Mouse (Mus musculus): ENCODE measurements at regions not wholly inside any gene's neighbourhood (a gene's known extent, or its start where the extent isn't known, plus 50 kb on each side); places are given as distances from the start of the nearest gene placed in this dataset.

DNA sequence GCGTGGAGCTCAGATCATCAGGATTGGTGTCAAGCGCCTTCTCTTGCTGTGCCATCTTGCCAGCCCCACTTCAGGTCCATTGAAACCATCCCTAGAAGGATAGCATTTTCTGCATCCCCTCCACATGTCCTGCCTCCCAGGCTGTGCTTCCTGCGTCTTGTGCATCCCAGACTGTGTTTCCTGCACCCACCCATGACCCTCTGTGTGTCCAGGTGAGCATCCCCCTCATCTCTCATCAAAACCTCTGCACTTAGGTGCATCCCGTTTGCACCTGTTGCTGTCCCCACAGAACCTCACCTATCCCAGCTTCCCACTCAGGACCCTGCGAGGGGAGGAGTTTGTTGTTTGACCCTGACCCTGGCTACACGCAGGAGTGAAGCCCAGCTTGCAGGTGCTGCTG is 251.8 kb upstream of the Kcnab2 start:
- no peak for DNase-seq (ENCODE audit: low spot score)

DNA sequence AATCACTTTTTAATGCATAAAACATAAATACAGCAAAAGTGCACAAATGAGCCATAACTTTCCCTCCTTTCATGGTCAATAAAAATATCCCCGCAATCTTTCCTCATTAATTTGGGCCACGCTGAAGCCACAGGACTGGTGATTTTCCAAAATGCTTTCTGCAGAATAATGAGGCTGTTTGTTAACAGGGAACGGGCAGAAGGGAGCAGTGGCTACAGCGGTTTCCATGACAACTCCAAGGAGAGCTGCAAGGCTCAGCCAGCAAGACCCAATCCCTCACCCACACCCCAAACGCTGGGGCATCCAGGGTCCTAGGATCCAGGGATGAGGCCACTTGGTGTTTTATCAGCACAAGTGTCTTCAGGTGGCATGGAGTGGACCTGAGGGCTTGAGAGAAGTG is 248.2 kb upstream of the Kcnab2 start:
- no peak for DNase-seq (ENCODE audit: low spot score)

DNA sequence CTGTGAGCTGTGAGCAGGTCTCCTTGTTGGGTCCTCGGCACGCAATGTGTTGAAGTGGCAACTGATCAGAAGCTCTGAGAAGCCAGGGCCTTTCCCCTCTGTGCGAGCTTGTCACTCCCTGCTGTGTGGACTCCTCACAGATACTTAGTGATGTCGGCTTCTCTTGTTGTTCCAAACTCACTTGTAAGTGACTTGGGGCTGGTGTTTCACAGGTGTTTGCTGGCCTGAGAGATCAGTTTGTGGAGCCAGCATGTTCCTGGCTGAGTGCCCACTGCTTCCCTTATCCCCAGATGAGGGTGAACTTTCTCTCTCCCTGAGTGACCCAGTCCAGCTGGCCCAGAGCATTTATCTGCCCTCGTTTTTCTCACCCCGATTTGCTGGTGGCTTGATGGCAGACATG is 247.8 kb upstream of the Kcnab2 start:
- no peak for DNase-seq (ENCODE audit: low spot score)

DNA sequence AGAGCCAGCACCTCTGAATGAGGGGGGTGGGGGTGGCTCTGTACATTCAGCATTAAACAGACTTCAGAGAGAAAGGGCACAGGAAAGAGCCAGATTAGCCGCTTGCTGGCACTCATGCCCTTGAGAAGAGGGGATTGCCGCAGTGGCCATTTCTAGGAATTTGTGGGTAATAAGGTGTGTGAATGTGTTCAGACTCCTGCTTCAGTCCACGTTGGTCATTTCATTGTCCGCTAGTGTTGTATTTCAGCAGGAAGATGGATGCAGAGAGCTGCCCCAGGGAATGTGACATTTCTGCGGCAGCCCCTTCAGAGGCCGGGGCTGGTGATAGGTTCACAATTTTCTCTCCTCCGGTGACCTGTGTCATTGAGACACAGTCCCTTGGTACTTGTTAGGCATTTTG is 247.1 kb upstream of the Kcnab2 start:
- no peak for DNase-seq (ENCODE audit: low spot score)

DNA sequence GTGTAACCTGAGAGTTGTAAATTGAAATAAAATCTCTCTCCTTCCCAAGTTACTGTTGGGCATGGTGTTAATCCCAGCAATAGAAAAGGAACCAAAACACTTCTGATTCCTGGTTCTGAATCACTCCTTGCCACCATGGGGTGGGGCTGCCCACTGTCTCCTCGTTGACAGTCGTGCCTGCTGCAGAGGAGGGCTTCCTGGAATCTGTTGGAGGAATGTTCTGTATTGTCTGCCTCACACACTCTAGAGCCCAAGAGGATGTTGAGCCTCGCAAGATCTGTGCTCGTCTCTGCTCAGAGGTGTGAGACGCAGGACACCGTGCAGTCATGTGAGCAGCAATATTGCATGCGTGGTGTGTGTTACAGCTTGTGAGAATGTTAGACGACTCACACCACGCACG is 246.4 kb upstream of the Kcnab2 start:
- no peak for DNase-seq (ENCODE audit: low spot score)

DNA sequence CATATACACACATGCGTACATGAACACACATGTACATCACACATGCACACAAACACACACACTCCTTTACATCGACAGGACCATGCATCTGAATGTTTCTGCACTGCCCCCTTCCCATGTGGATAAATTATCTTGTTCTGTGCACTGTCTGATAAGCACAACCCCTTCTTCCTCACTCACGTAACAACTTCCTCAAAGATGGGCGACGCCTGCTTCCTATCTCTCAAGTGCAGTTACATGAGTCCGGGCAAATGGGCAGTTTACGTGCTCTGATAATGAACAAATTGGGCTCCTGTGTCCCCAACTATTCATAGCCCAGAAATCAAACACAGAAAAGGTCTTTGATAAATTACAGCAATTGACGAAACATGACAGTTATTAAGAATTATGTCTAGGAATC is 242.9 kb upstream of the Kcnab2 start:
- DNase-seq (ENCODE audit: low spot score), result no peak

DNA sequence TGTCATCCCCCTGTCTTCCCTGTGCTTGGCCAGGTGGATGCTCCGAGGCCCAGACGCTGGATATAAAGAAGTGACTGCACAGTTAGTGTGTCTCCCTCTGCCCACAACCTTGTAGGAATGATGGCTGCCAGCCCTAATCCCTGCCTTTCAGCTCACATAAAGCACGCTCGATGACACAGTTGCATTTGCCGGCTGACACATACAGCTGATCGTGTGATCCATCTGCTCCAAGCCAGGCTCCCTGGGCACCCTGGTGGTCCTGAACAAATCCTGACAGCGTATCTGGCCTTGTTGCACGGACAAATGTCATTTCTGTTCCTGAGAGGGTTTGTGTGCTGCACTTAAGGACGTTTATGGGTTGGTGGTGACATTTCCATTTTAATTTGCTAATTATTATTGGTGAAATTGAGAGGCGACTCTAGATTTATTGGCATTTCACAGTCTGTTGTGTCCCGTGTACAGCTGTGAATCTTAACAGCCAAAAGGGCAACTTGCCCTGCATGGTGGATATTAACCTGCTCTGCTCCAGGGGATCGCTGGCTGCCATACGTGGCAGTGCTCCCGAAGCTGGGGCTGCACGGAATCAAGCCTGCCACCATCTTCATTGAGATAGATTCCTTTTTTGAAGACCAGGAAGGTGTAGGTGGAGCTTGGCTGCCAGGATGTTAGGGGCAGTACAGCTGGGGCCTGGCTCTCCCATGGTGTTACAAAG is 241.9 kb upstream of the Kcnab2 start:
- DNase-seq (ENCODE audit: low spot score), result no peak

DNA sequence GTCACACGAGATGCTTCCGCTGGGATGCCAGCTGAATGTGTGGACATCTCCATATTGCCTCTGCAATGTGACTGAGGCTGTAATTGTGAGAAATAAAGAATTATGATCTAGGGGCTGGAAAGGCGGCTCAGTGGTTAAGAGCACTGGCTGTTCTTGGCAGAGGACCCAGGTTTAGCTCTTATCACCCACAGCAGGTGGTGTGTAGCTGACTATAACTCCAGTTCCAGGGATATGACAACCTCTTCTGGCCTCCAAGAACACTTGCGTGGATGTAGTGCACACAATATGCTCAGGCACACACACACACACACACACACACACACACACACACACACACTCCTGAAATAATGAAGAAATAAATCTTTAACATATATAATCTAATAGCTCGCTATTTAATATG is 232.7 kb upstream of the Kcnab2 start:
- peak; percentile 20 for DNase-seq (ENCODE audit: low spot score)

DNA sequence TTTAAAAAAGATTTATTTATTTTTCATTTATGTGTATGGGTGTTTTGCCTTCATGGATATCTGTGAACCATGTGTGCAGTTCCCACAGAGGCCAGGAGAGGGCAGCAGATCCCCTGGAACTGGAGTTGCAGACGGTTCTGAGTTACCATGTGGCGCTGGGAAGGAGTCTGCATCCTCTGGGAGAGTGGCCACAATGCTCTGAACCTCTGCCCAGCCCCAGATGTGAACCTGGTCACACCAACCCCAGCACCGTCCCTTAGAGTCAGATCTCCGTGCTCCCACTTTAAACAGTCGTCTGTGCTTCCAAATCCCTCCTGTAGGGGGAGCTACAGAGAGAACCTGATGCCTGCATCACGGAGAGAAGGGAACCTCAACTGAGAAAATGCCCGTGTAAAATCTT is 222.5 kb upstream of the Kcnab2 start:
- DNase-seq (ENCODE audit: low spot score), result no peak

DNA sequence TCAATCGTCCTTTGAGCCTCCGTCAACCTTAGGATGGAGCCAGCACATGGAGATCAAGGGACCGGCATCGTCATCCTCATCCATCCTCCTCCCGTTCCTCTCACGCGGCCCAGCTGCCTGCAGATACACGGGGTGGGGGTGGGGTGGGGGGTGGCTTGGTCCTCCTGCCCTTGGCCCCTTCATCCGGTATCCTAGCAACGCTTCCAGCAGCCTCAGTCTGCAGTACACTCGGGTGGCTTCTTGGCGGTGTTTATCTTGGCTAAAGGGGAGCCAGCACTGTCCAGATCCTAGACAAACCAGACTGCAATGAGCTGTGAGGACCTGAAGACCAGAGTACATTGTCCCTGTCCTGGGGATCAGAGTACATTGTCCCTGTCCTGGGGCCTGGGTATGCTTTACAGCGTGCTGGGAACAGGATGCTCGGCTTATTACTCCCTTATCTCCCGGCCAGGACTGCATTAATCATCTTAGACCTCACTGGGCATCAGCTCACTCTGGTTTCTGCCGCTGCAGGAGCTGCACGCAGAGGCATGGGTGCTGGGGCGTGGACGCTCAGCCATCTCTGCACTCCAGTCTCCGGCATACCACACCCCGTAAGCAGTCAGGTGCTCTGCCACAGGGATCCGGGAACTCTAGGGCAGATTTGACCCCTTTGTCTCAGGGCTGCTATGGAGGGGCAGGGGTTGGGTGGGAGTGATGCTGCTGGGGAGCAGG is 219.7 kb upstream of the Kcnab2 start:
- DNase-seq (ENCODE audit: low spot score), result peak; percentile 2

DNA sequence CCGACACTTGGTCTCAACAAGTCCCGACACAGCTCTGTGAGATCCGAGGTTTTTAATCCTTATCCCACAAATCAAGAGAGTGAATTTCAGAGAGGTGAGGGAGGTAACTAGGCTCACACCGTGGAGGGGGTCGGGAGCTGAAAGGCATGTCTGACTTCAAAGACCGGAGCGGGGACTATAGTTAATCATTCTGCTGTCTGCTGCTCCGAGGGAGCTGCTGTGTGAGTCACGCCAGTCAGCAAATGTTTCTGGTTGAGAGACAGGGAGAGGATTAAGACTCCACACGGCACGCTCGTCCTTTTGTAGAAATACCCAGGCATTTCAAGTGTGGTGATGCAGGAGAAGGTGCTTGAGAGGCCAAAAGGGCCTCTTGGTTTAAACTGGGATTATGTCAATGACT is 214.1 kb upstream of the Kcnab2 start:
- DNase-seq (ENCODE audit: low spot score), result no peak

DNA sequence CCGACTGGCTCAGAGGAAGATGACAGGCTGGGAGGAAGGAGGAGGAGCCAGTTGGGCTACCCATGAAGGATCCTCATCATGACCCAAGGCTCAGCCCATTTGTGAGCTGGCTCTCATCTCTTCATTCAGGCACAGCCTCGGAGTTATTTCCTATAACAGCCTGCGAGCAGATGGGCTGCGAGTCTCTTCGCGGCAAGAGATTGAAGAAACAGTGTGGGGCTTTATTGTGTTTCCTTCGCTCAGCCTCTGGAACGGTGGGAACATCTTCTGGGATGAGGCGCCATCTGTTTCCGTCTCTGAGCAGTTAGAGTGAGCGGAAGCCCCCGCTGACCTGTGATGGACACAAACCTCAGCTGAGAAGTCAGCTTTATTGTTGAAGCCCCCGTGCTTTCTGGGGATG is 213.6 kb upstream of the Kcnab2 start:
- no peak for DNase-seq (ENCODE audit: low spot score)

DNA sequence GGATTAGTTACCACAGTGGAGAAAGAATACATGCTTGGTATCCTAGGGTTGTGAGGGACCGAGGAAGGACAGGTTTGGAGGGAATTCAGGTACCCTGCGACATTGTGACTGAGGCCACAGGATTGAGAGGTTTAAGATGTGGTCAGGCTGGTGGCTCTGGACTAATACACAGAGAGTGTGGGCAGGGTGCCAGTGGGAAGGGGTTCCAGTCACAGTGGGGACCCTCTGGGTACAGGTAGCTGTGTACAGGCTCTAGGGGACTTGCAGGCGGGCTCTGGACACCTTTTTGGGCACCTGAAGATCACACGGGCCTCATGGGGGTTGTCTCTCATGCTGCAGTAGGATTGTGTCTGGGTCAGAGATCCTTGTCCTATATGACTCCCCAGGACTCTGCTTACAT is 213.1 kb upstream of the Kcnab2 start:
- no peak for DNase-seq (ENCODE audit: low spot score)

DNA sequence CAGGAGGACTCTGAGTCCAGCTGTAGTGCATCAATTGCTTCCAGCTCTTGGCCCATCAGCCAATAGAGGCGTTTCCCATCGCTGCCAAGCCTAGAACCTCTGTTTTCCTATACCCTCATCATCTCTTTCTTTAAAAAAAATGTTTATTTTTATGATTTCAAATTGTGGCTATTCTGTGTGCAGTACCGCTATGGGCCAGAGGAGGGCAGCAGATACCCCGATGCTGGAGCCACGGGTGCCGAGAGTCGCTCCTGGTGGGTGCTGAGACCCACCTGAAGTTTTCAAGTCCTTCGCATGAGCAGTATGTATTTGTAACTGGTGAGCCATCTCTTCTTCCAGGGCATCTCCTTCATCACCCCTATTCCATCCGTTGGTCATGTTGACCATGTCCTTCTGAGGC is 212.2 kb upstream of the Kcnab2 start:
- no peak for DNase-seq (ENCODE audit: low spot score)

DNA sequence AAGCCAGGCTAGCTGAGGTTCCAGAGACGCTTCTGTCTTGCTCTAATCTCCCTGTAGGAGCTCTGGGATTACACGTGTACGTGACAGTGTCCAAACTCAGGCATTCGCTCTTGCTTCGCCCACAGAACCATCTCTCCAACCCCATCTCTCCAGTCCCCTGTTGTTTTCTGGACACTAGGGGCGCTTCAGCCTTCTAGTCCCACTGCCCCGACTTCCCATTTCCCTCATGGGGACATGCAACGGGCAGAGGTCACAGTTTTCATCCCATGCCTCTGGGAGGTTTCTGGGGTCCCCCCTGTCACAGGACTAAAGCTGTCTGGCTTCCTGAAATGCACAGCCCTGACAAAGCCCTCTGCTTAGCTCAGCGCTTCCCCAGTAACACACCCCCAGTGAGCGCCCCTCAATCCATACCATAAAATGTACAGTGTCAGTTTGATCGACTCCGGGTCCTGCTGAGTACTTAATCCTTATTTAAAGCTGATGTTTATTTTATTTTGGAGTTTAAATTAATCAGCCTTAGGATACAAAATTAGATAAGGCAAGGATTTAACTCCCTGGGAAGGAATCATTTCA is 208.9 kb upstream of the Kcnab2 start:
- no peak for DNase-seq (ENCODE audit: low spot score)

DNA sequence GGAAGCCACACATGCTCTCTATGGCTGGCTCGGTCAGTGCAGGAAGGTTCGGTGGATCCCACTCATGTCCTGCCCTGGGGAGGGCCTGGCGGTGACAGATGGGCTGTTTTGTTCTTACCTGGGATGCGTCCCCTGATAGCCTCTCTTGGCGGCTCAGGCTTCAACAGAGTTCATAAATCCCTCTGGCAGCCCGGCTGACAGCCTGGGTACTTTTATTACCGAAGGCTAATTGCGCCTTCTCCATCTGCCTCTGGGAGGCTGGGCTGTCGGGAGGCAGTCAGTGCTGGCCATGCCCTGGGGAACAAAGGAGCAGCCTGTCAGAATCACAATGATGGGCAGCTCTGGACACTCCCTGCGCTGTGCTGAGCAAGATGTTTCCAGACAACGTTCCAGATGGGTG is 196.5 kb upstream of the Kcnab2 start:
- no peak for DNase-seq (ENCODE audit: low spot score)

DNA sequence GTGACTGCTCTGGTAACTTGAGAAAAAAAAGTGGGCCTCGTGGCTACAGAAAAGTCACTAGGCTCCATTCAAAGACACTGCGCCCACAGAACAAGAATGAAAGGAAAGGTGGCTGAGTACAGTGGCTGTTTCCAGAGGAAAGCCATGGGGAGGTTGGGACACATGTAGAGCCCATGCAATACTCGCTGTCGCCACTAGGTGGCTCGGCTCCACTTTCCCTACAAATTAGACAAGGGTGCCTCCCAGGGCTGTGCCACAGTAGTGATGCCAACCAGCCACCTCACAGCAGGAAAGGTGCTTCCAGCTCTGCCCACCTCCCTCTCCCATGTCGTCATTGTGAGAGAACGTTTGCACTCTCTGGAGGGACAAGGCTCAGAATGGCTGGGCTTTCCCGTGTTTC is 185.8 kb upstream of the Kcnab2 start:
- no peak for DNase-seq (ENCODE audit: low spot score)

DNA sequence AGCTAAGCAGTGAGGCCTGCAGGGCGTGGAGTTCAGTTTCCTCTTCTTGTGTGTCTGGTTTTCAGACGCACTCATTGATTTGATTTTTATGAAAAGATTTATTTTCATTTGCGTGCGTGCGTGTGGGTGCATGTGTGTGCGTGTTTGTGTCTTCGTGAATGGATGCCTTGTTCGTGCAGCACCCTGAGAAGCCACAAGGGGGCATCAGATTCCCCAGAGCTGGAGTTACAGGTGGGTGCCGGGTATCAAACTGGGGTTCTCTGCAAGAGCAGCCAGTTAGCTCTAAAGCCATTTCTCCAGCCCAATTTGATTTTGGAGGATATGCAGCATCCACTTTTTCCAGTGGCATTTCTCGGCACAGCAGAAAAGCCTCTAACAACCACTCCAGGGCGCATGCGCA is 185.4 kb upstream of the Kcnab2 start:
- DNase-seq (ENCODE audit: low spot score), result no peak

DNA sequence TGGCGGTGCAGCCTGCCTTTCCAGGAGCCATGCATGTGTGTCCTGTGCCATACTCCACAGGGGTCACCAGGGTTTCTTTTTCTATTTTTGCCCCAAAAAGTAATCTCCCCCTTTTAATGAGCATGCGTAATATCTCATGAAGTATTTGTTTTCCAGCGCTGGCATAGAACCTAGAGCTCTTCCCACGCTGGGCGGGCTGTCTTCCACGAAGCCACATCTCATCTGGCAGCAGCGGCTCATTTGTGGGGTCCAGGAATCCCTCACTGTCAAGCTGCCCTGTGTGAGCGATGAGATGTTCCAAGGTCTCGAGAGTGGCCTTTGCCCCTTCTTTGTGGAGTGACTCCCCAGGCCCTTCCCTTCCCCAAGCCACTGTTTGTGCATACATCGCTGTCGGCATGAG is 184.8 kb upstream of the Kcnab2 start:
- DNase-seq (ENCODE audit: low spot score), result no peak

DNA sequence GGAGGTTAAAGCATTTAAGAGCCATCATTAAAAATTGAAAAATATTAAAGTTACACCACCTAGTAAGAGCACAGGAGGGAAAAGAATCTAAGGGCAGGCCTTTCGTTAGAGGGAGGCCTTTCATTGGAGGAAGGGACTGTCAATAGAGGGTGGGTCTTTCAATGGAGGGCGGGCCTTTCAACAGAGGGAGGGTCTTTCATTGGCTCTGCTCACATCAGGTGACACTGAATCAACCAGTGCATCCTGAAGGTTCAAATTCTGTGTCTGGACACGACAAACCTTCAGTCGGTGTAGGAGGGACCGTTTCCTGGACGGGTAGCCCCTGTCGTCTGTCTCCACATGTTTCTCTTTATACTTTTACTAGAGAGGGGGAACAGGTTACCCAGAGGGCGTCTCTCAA is 172.5 kb upstream of the Kcnab2 start:
- DNase-seq (ENCODE audit: low spot score), result no peak

DNA sequence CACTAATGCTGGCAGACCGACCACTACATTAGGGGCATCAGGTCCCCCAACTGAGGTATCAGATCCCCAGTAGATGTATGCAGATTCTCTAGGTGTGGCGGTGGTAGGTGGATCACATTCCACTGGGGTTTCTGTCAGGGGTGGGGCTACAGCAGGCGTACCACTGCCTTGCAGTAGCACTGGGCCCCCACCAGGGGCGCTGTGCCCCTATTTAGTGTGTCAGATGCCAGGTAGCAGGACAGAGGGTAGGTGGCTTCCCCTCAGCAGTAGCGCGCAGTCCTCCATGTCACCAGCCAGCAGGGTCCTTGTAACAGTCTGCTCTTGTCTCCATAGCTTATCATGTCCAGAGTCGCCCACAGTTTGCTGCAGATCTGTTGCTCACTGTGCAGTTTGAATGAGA is 169.9 kb upstream of the Kcnab2 start:
- DNase-seq (ENCODE audit: low spot score), result no peak

DNA sequence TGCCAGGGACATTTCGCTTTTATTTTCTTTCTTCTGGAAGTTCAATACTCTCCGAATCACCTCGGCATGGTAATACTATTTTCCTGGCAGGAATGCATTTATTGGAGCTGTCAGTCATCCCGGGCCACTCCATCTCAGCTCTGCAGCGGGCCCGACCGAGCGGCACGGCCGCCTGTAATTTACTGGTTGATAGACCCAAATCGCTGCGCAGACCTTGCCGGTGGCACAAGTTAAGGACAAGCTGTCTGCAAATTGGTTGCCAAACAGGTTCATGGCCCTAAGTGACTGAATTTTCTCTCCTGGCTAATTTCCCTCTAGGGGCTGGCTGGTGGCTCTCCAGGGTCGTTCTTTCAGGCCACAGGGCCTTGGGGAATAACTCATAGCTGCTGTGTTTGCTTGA is 169.4 kb upstream of the Kcnab2 start:
- DNase-seq (ENCODE audit: low spot score), result no peak

DNA sequence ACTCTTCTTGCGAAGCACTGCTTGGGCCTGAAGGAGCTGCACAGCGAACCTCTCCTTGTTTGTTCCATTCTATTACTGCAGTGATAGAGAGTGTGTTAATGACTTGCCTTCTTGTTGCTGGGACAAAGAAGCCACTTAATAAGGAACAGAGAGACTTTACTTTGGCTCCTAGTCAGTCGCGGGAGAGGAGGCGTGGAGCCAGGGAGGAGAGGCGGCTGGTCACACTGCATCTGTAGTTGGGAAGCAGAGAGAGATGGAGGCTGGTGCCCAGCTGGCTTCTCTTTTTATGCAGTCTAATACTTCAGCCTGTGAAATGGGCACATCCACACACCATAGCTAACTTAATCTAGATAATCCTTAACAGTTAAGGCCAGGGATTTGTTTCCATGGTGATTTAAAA is 159.4 kb upstream of the Kcnab2 start:
- DNase-seq (ENCODE audit: low spot score), result no peak

DNA sequence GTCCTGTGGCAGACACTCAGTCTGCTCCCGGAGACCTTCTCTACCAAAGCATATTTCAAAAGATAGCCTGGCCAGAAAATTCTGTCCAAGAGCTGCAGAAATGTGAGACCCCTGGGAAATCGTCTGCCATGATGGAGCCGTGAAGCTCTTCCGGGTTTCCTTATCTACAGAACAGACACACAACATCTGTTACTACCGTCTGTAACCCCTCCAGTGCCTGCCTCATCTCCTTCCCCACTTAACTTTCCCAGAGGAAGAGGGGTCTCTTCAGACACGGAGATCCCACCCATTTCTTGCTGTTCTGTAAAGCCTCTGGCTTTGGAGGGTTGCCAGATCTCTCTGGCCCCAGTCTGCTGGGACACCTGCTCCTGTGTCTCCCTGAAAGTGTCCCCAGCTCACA is 156.2 kb upstream of the Kcnab2 start:
- no peak for DNase-seq (ENCODE audit: low spot score)
